Mouse (Mus musculus): Measurements from ENCODE around the gene Map3k1. TPM values are rescaled to one million over a fixed set of nuclear protein-coding genes. Genes with fewer than 3 reads are reported as not detected.

The Map3k1 gene
- polyA plus RNA-seq, 1 experiment from 2014 or later: 16.6 TPM

- no peaks in the 10 kb centered on the region for H3K27me3 ChIP-seq (ENCODE audit: insufficient read depth, poor library complexity, severe bottlenecking)
- 0 out of 2 replicates have a peak overlapping the region, but pooled peaks have one; percentile 16 for H3K27ac ChIP-seq
- WGBS: 64% methylated on average over 7 of the region's 7 CpGs
- no peak overlapping the region for H3K4me3 ChIP-seq
- no peak for DNase-seq (ENCODE audit: low spot score)
- peaks cover 28% of the 10 kb centered on the region for H3K4me1 ChIP-seq
- no peaks in the 10 kb centered on the region for H3K9me3 ChIP-seq
- H3K36me3 ChIP-seq: peaks cover 36% of the 10 kb centered on the region
Measured at GRCm38 (mm10) chr13:111777179-111777578, 31.6 kb downstream of the Map3k1 start.

GRCm38 (mm10) chr13:111772075-111772474 is 36.7 kb downstream of the Map3k1 start:
- no peak for DNase-seq (ENCODE audit: low spot score)
- H3K4me1 ChIP-seq: peaks cover 2% of the 10 kb centered on the region; the same call in 1 of the 2 replicates
- H3K27me3 ChIP-seq (ENCODE audit: insufficient read depth, poor library complexity, severe bottlenecking): no peaks in the 10 kb centered on the region
- no peaks in the 10 kb centered on the region for H3K9me3 ChIP-seq
- H3K27ac ChIP-seq: no peak overlapping the region
- H3K4me3 ChIP-seq: no peak overlapping the region
- 93% methylated on average over 8 of the region's 8 CpGs for WGBS
- peaks cover 78% of the 10 kb centered on the region for H3K36me3 ChIP-seq

- no peak overlapping the region for H3K4me3 ChIP-seq
- H3K27me3 ChIP-seq (ENCODE audit: insufficient read depth, poor library complexity, severe bottlenecking): no peaks in the 10 kb centered on the region
- no peak overlapping the region for H3K27ac ChIP-seq
- WGBS: 63% methylated on average over 7 of the region's 7 CpGs
- no peak for DNase-seq (ENCODE audit: low spot score)
- no peaks in the 10 kb centered on the region for H3K4me1 ChIP-seq
- H3K36me3 ChIP-seq: peaks cover 86% of the 10 kb centered on the region
- H3K9me3 ChIP-seq: no peaks in the 10 kb centered on the region
Measured at GRCm38 (mm10) chr13:111771232-111771631, 37.6 kb downstream of the Map3k1 start.

DNA sequence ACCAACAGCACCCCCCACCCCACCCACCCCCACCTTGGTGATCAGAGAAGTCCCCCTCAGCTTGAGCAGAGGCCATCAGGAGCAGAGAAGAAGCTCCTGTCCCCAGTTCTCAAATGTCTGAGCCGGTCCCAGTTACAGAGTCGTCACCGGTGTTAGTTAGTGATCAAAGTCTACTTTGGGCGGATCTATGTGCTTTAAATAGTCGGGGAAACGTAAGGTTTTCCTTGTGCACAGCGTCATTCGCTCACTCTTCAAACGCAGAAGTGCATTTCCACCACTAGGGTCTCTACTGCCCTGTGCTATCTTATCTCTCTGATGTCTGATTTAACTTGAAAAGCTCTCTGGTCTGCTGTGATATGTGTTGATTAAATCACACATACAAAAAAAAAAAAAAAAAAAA is 38.0 kb downstream of the Map3k1 start:
- Histone ChIP-seq H3K27ac (no peak overlapping the region), H3K4me3 (no peak overlapping the region), H3K4me1 (no peaks in the 10 kb centered on the region), H3K27me3 (ENCODE audit: insufficient read depth, poor library complexity, severe bottlenecking) (no peaks in the 10 kb centered on the region), H3K9me3 (no peaks in the 10 kb centered on the region), H3K36me3 (peaks cover 88% of the 10 kb centered on the region)
- no peak for DNase-seq (ENCODE audit: low spot score)
- WGBS: 77% methylated on average over 9 of the region's 9 CpGs

GRCm38 (mm10) chr13:111762526-111762925 is 46.3 kb downstream of the Map3k1 start:
- no peak overlapping the region for H3K27ac ChIP-seq
- no peaks in the 10 kb centered on the region for H3K27me3 ChIP-seq (ENCODE audit: insufficient read depth, poor library complexity, severe bottlenecking)
- H3K4me1 ChIP-seq: no peaks in the 10 kb centered on the region
- peaks cover 98% of the 10 kb centered on the region for H3K36me3 ChIP-seq
- 93% methylated on average over 12 of the region's 12 CpGs for WGBS
- no peaks in the 10 kb centered on the region for H3K9me3 ChIP-seq
- H3K4me3 ChIP-seq: no peak overlapping the region
- no peak for DNase-seq (ENCODE audit: low spot score)

GRCm38 (mm10) chr13:111756986-111757385 is 51.8 kb downstream of the Map3k1 start:
- H3K4me3 ChIP-seq: no peak overlapping the region
- peaks cover 99% of the 10 kb centered on the region for H3K36me3 ChIP-seq
- H3K9me3 ChIP-seq: no peaks in the 10 kb centered on the region
- H3K27ac ChIP-seq: no peak overlapping the region
- H3K27me3 ChIP-seq (ENCODE audit: insufficient read depth, poor library complexity, severe bottlenecking): no peaks in the 10 kb centered on the region
- no peak for DNase-seq (ENCODE audit: low spot score)
- no peaks in the 10 kb centered on the region for H3K4me1 ChIP-seq
- WGBS: 94% methylated on average over 6 of the region's 6 CpGs

- no peaks in the 10 kb centered on the region for H3K27me3 ChIP-seq (ENCODE audit: insufficient read depth, poor library complexity, severe bottlenecking)
- H3K36me3 ChIP-seq: peaks cover 99% of the 10 kb centered on the region
- no peaks in the 10 kb centered on the region for H3K4me1 ChIP-seq
- no peak overlapping the region for H3K4me3 ChIP-seq
- H3K27ac ChIP-seq: no peak overlapping the region
- 97% methylated on average over 15 of the region's 15 CpGs for WGBS
- H3K9me3 ChIP-seq: no peaks in the 10 kb centered on the region
- DNase-seq (ENCODE audit: low spot score): no peak
Measured at GRCm38 (mm10) chr13:111755937-111756336, 52.9 kb downstream of the Map3k1 start.

DNA sequence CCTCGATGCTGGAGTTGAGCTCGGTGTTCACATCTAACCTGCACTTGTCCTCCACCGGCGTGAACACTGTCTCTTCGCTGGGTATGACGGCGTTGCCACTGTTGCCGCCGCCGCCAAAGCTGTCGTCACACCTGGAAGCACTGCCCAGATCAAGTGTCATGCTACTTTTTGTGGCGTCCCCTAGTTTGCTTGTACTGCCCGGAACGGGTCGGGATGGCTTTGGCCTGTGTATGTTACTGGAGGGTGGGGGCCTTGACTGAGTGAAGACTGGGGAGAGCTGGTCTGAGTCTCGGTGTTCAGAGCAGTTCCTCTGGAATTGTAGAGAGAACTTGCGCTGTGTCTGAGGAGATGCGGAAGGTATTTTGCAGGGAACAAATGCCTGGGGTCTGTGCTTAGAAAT is 53.4 kb downstream of the Map3k1 start:
- H3K4me3 ChIP-seq: no peak overlapping the region
- H3K27me3 ChIP-seq (ENCODE audit: insufficient read depth, poor library complexity, severe bottlenecking): no peaks in the 10 kb centered on the region
- WGBS: 94% methylated on average over 18 of the region's 18 CpGs
- H3K4me1 ChIP-seq: no peaks in the 10 kb centered on the region
- no peak for DNase-seq (ENCODE audit: low spot score)
- no peaks in the 10 kb centered on the region for H3K9me3 ChIP-seq
- H3K36me3 ChIP-seq: peaks cover 99% of the 10 kb centered on the region
- no peak overlapping the region for H3K27ac ChIP-seq

GRCm38 (mm10) chr13:111753321-111753720 is 55.5 kb downstream of the Map3k1 start:
- no peak overlapping the region for H3K4me3 ChIP-seq
- DNase-seq (ENCODE audit: low spot score): no peak
- peaks cover 100% of the 10 kb centered on the region for H3K36me3 ChIP-seq
- H3K27ac ChIP-seq: no peak overlapping the region
- H3K4me1 ChIP-seq: no peaks in the 10 kb centered on the region
- H3K27me3 ChIP-seq (ENCODE audit: insufficient read depth, poor library complexity, severe bottlenecking): no peaks in the 10 kb centered on the region
- 90% methylated on average over 6 of the region's 6 CpGs for WGBS
- H3K9me3 ChIP-seq: no peaks in the 10 kb centered on the region

GRCm38 (mm10) chr13:111748301-111749062 is 60.3 kb downstream of the Map3k1 start:
- WGBS: 91% methylated on average over 28 of the region's 28 CpGs
- no peak overlapping the region for H3K4me3 ChIP-seq
- no peaks in the 10 kb centered on the region for H3K9me3 ChIP-seq
- peaks cover 56% of the 10 kb centered on the region for H3K36me3 ChIP-seq
- no peak for DNase-seq (ENCODE audit: low spot score)
- no peaks in the 10 kb centered on the region for H3K4me1 ChIP-seq
- H3K27me3 ChIP-seq (ENCODE audit: insufficient read depth, poor library complexity, severe bottlenecking): no peaks in the 10 kb centered on the region
- H3K27ac ChIP-seq: no peak overlapping the region

- 92% methylated on average over 5 of the region's 5 CpGs for WGBS
- peaks cover 40% of the 10 kb centered on the region for H3K36me3 ChIP-seq
- no peak overlapping the region for H3K4me3 ChIP-seq
- no peaks in the 10 kb centered on the region for H3K9me3 ChIP-seq
- DNase-seq (ENCODE audit: low spot score): no peak
- no peaks in the 10 kb centered on the region for H3K4me1 ChIP-seq
- H3K27ac ChIP-seq: no peak overlapping the region
- H3K27me3 ChIP-seq (ENCODE audit: insufficient read depth, poor library complexity, severe bottlenecking): no peaks in the 10 kb centered on the region
Measured at GRCm38 (mm10) chr13:111746831-111747230, 62.0 kb downstream of the Map3k1 start.

- Histone ChIP-seq H3K4me3 (no peak overlapping the region), H3K27ac (no peak overlapping the region), H3K36me3 (peaks cover 24% of the 10 kb centered on the region), H3K9me3 (no peaks in the 10 kb centered on the region), H3K4me1 (no peaks in the 10 kb centered on the region), H3K27me3 (ENCODE audit: insufficient read depth, poor library complexity, severe bottlenecking) (no peaks in the 10 kb centered on the region)
- no peak for DNase-seq (ENCODE audit: low spot score)
- 81% methylated on average over 7 of the region's 7 CpGs for WGBS
Measured at GRCm38 (mm10) chr13:111745216-111745615, 63.6 kb downstream of the Map3k1 start.

DNA sequence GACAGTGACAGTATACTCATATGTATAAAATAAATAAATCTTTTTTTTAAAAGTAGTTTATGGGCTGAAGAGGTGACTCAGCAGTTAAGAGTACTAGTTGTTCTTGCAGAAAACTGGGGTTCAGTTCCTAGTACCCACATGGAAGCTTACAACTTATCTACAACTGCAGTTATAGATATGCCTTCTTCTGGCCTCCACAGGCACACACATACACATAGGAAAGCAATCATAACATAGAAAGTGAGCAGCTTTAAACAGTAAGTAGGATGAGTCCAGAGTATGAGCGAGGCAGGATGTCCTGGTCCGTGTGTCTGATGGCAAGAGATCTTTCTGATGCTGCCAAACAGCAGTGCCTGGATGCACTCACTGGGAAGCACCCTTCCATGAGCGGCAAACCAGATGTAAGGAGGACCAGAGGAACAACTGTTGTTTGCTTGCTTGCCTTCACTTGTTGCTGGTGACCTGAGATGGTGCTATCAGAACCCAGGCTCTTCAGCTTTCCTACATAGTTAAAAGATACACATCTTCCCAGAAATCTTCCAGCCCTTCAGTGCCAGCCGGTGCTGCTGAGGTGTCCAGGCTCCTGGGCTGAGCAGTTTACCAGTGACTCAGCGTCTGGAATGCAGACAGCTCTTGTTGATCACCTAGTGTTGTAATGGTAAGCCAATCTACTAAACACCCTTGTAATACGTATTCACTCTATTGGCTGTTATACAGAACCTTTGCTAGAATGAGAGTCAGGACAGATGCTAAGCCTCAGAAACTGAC is 64.4 kb downstream of the Map3k1 start:
- no peak for DNase-seq (ENCODE audit: low spot score)
- H3K4me1 ChIP-seq: no peaks in the 10 kb centered on the region
- H3K36me3 ChIP-seq: peaks cover 16% of the 10 kb centered on the region
- 63% methylated on average over 6 of the region's 6 CpGs for WGBS
- no peaks in the 10 kb centered on the region for H3K27me3 ChIP-seq (ENCODE audit: insufficient read depth, poor library complexity, severe bottlenecking)
- H3K27ac ChIP-seq: no peak overlapping the region
- H3K9me3 ChIP-seq: no peaks in the 10 kb centered on the region
- H3K4me3 ChIP-seq: no peak overlapping the region
